Comparison of ENCODE assay signal across 22 mouse cellular contexts in the genomic region with DNA sequence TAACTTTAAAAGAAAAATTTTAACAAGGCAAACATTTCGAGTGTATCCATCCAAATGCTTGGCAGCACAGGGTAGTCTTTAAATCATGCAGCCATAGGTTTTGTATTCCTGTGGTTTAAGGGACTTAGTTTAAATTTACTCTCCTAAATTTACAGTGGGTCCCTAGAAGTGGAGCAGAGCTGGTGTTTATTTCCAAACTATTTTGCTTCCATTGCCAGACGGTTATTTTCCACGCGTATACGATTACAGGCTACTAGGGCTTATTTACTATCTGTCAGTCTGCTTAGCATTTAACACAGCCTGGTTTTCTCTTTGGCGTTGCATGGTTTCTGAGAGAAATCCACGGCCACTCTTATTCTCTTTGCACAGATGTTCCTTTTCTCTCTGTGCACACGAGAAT. TPM values are rescaled to one million over a fixed set of nuclear protein-coding genes. Genes with fewer than 3 reads are reported as not detected.
A peak's percentile ranks its signal among the peaks of the same experiment; 100 is the strongest.
DNase-seq lines count a peak whose midpoint lies in the region; ATAC-seq and TF ChIP-seq lines count a peak whose summit lies in the region.
"Had no signal": no experiment of that assay in that cellular context is flagged by ENCODE, and none has a peak within 500 bp of the region (broad histone marks: within the 10 kb centered on the region; RNA-seq: fewer than 3 reads in every experiment).

No protein-coding gene starts in this region.

- no peaks in the 10 kb centered on the region for H3K36me3 ChIP-seq in embryonic facial prominence, embryonic 13.5 days
- H3K36me3 ChIP-seq in embryonic facial prominence, embryonic 10.5 days (replicated peaks): no peaks in the 10 kb centered on the region
- no peaks in the 10 kb centered on the region for H3K36me3 ChIP-seq in intestine, embryonic 16.5 days (ENCODE audit: control insufficient read depth, insufficient read depth, low read length)
- no peaks in the 10 kb centered on the region for H3K36me3 ChIP-seq in intestine, postnatal 0 days (ENCODE audit: control insufficient read depth, insufficient read depth)
- H3K36me3 ChIP-seq in stomach, embryonic 14.5 days (ENCODE audit: control insufficient read depth, insufficient read depth, low read length): no peaks in the 10 kb centered on the region
- no peaks in the 10 kb centered on the region for H3K36me3 ChIP-seq in stomach, postnatal 0 days (ENCODE audit: control insufficient read depth, insufficient read depth, low read length)
- no peaks in the 10 kb centered on the region for H3K36me3 ChIP-seq in forebrain, embryonic 13.5 days (ENCODE audit: poor library complexity, severe bottlenecking)
- H3K36me3 ChIP-seq: embryonic facial prominence, embryonic 12.5 days; forebrain, embryonic 12.5 days; hindbrain, embryonic 12.5 days; hindbrain, embryonic 15.5 days had no signal

- no peak for ATAC-seq in embryonic facial prominence, embryonic 13.5 days (ENCODE audit: insufficient number of reproducible peaks, insufficient read depth, low FRiP score, low TSS enrichment, low read depth)
- no peak for ATAC-seq in intestine, embryonic 16.5 days
- no peak for ATAC-seq in intestine, postnatal 0 days
- no peak for ATAC-seq in stomach, embryonic 14.5 days (ENCODE audit: insufficient number of reproducible peaks, insufficient read depth, low FRiP score, low read depth)
- ATAC-seq in stomach, postnatal 0 days (ENCODE audit: low FRiP score, low TSS enrichment): no peak
- no peak for ATAC-seq in forebrain, embryonic 13.5 days
- ATAC-seq in monocyte, adult 5-6 weeks (replicated peaks; ENCODE audit: insufficient number of reproducible peaks, low FRiP score, low TSS enrichment, poor library complexity, severe bottlenecking): no peak
- ATAC-seq: activated CD4-positive, CD25-positive, alpha-beta regulatory T cell, adult 4 months; forebrain, embryonic 16.5 days had no signal

- no peak for TF ChIP-seq CTCF in intestine, postnatal 0 days (IDR thresholded peaks at IDR 0.05; ENCODE audit: low read depth)
- TF ChIP-seq CTCF in stomach, postnatal 0 days (IDR thresholded peaks at IDR 0.05; ENCODE audit: low read depth): no peak

- H3K4me3 ChIP-seq in embryonic facial prominence, embryonic 13.5 days: no peak overlapping the region
- H3K4me3 ChIP-seq in embryonic facial prominence, embryonic 10.5 days: no peak overlapping the region
- no peak overlapping the region for H3K4me3 ChIP-seq in intestine, embryonic 16.5 days (ENCODE audit: low read length)
- no peak overlapping the region for H3K4me3 ChIP-seq in intestine, postnatal 0 days (ENCODE audit: low read depth, low read length)
- no peak overlapping the region for H3K4me3 ChIP-seq in stomach, embryonic 14.5 days (ENCODE audit: low read depth, low read length)
- H3K4me3 ChIP-seq in stomach, postnatal 0 days (ENCODE audit: low read depth, low read length): no peak overlapping the region
- H3K4me3 ChIP-seq in forebrain, embryonic 13.5 days: no peak overlapping the region
- H3K4me3 ChIP-seq: embryonic facial prominence, embryonic 12.5 days; erythroblast, embryonic 14.5 days; forebrain, embryonic 12.5 days; hindbrain, embryonic 12.5 days; hindbrain, embryonic 15.5 days had no signal

- no peaks in the 10 kb centered on the region for H3K27me3 ChIP-seq in embryonic facial prominence, embryonic 13.5 days
- H3K27me3 ChIP-seq in embryonic facial prominence, embryonic 10.5 days (replicated peaks; ENCODE audit: low read depth, poor library complexity, severe bottlenecking): no peaks in the 10 kb centered on the region
- H3K27me3 ChIP-seq in intestine, embryonic 16.5 days (replicated peaks; ENCODE audit: control insufficient read depth, insufficient read depth, low read length): no peaks in the 10 kb centered on the region
- no peaks in the 10 kb centered on the region for H3K27me3 ChIP-seq in intestine, postnatal 0 days (replicated peaks; ENCODE audit: control insufficient read depth, insufficient read depth, low read length)
- H3K27me3 ChIP-seq in stomach, embryonic 14.5 days (ENCODE audit: control insufficient read depth, insufficient read depth, low read length): no peaks in the 10 kb centered on the region
- no peaks in the 10 kb centered on the region for H3K27me3 ChIP-seq in stomach, postnatal 0 days (ENCODE audit: control insufficient read depth, insufficient read depth, low read length)
- no peaks in the 10 kb centered on the region for H3K27me3 ChIP-seq in forebrain, embryonic 13.5 days
- H3K27me3 ChIP-seq: embryonic facial prominence, embryonic 12.5 days; forebrain, embryonic 12.5 days; hindbrain, embryonic 12.5 days; hindbrain, embryonic 15.5 days had no signal

- DNase-seq in embryonic facial prominence, embryonic 10.5 days (ENCODE audit: low spot score): no peak
- DNase-seq in stomach, postnatal 0 days (ENCODE audit: low spot score): no peak
- DNase-seq: adrenal gland, adult 8-10 months; adrenal gland, postnatal 25 days; cerebellum, adult 18-20 months; cerebellum, adult 9-10 months; cerebellum, postnatal 14 days; heart, adult 11 months had no signal

- H3K9me3 ChIP-seq in embryonic facial prominence, embryonic 13.5 days: no peaks in the 10 kb centered on the region
- H3K9me3 ChIP-seq in embryonic facial prominence, embryonic 10.5 days: no peaks in the 10 kb centered on the region; the same call in 1 of the 2 replicates
- no peaks in the 10 kb centered on the region for H3K9me3 ChIP-seq in intestine, embryonic 16.5 days (ENCODE audit: control insufficient read depth, low read length)
- H3K9me3 ChIP-seq in intestine, postnatal 0 days (ENCODE audit: control insufficient read depth): no peaks in the 10 kb centered on the region
- H3K9me3 ChIP-seq in stomach, embryonic 14.5 days (ENCODE audit: control insufficient read depth, low read depth, low read length): no peaks in the 10 kb centered on the region
- no peaks in the 10 kb centered on the region for H3K9me3 ChIP-seq in stomach, postnatal 0 days (ENCODE audit: control insufficient read depth, low read length)
- H3K9me3 ChIP-seq in forebrain, embryonic 13.5 days (replicated peaks): no peaks in the 10 kb centered on the region
- H3K9me3 ChIP-seq: embryonic facial prominence, embryonic 12.5 days; forebrain, embryonic 12.5 days; hindbrain, embryonic 12.5 days; hindbrain, embryonic 15.5 days had no signal

- no peak overlapping the region for H3K4me2 ChIP-seq in embryonic facial prominence, embryonic 13.5 days
- H3K4me2 ChIP-seq in intestine, embryonic 16.5 days (ENCODE audit: low read depth, low read length): no peak overlapping the region
- H3K4me2 ChIP-seq in intestine, postnatal 0 days (replicated peaks; ENCODE audit: low read depth): no peak overlapping the region
- H3K4me2 ChIP-seq in stomach, embryonic 14.5 days (replicated peaks; ENCODE audit: low read depth, low read length): no peak overlapping the region
- H3K4me2 ChIP-seq in stomach, postnatal 0 days (replicated peaks; ENCODE audit: low read depth): no peak overlapping the region
- no peak overlapping the region for H3K4me2 ChIP-seq in forebrain, embryonic 13.5 days
- H3K4me2 ChIP-seq: embryonic facial prominence, embryonic 12.5 days; forebrain, embryonic 12.5 days; heart, embryonic 11.5 days; hindbrain, embryonic 12.5 days; hindbrain, embryonic 15.5 days had no signal

- H3K4me1 ChIP-seq in embryonic facial prominence, embryonic 13.5 days: peaks cover 55% of the 10 kb centered on the region
- H3K4me1 ChIP-seq in embryonic facial prominence, embryonic 10.5 days: peaks cover 27% of the 10 kb centered on the region
- H3K4me1 ChIP-seq in intestine, embryonic 16.5 days (ENCODE audit: control insufficient read depth, insufficient read depth, low read length): peaks cover 10% of the 10 kb centered on the region
- no peaks in the 10 kb centered on the region for H3K4me1 ChIP-seq in intestine, postnatal 0 days (replicated peaks; ENCODE audit: control insufficient read depth, insufficient read depth, low read length)
- H3K4me1 ChIP-seq in stomach, embryonic 14.5 days (ENCODE audit: control insufficient read depth, insufficient read depth, low read length): peaks cover 33% of the 10 kb centered on the region
- peaks cover 12% of the 10 kb centered on the region for H3K4me1 ChIP-seq in stomach, postnatal 0 days (replicated peaks; ENCODE audit: control insufficient read depth, insufficient read depth)
- peaks cover 5% of the 10 kb centered on the region; the same call in 1 of the 2 replicates for H3K4me1 ChIP-seq in forebrain, embryonic 13.5 days
- H3K4me1 ChIP-seq: forebrain, embryonic 12.5 days; hindbrain, embryonic 12.5 days had no signal

- no peak for TF ChIP-seq EP300 in stomach, postnatal 0 days (optimal IDR thresholded peaks at IDR 0.05)

- 40% methylated on average over 8 of the region's 8 CpGs for WGBS in embryonic facial prominence, embryonic 13.5 days
- WGBS in embryonic facial prominence, embryonic 10.5 days: 87% methylated on average over 8 of the region's 8 CpGs
- WGBS in intestine, embryonic 16.5 days: 54% methylated on average over 8 of the region's 8 CpGs
- 54% methylated on average over 8 of the region's 8 CpGs for WGBS in intestine, postnatal 0 days
- WGBS in stomach, embryonic 14.5 days: 53% methylated on average over 8 of the region's 8 CpGs
- 47% methylated on average over 8 of the region's 8 CpGs for WGBS in stomach, postnatal 0 days
- 86% methylated on average over 8 of the region's 8 CpGs for WGBS in forebrain, embryonic 13.5 days

- H3K27ac ChIP-seq in embryonic facial prominence, embryonic 13.5 days: peak overlapping the region; percentile 68
- no peak overlapping the region for H3K27ac ChIP-seq in embryonic facial prominence, embryonic 10.5 days (replicated peaks)
- H3K27ac ChIP-seq in intestine, embryonic 16.5 days (ENCODE audit: low read length): 0 out of 2 replicates have a peak overlapping the region, but pooled peaks have one; percentile 5
- no peak overlapping the region for H3K27ac ChIP-seq in intestine, postnatal 0 days (ENCODE audit: low read depth, low read length)
- H3K27ac ChIP-seq in stomach, embryonic 14.5 days (ENCODE audit: low read length): peak overlapping the region; percentile 28; the same call in 1 of the 2 replicates
- no peak overlapping the region for H3K27ac ChIP-seq in stomach, postnatal 0 days (replicated peaks)
- no peak overlapping the region for H3K27ac ChIP-seq in forebrain, embryonic 13.5 days
- H3K27ac ChIP-seq: embryonic facial prominence, embryonic 12.5 days; forebrain, embryonic 12.5 days; hindbrain, embryonic 12.5 days; hindbrain, embryonic 15.5 days had no signal

- H3K9ac ChIP-seq in embryonic facial prominence, embryonic 13.5 days: no peak overlapping the region
- no peak overlapping the region for H3K9ac ChIP-seq in intestine, embryonic 16.5 days (ENCODE audit: low read depth, low read length)
- H3K9ac ChIP-seq in intestine, postnatal 0 days (ENCODE audit: low read depth, low read length): no peak overlapping the region
- H3K9ac ChIP-seq in stomach, embryonic 14.5 days (replicated peaks; ENCODE audit: low read depth, low read length): no peak overlapping the region
- H3K9ac ChIP-seq in stomach, postnatal 0 days (ENCODE audit: low read length): no peak overlapping the region
- no peak overlapping the region for H3K9ac ChIP-seq in forebrain, embryonic 13.5 days
- H3K9ac ChIP-seq: embryonic facial prominence, embryonic 12.5 days; forebrain, embryonic 12.5 days; hindbrain, embryonic 12.5 days; hindbrain, embryonic 15.5 days had no signal

RNA-seq across cellular contexts. Expression of a gene that starts 42.9 kb away (rescaled TPM):
- polyA plus RNA-seq in embryonic facial prominence, embryonic 13.5 days (2015; fragmentation: Nextera tagmentation; extraction: Ambion mirVana): 74.7 and 87.7 TPM in 2 replicates
- polyA plus RNA-seq in embryonic facial prominence, embryonic 10.5 days (2016; fragmentation: Nextera tagmentation; extraction: Ambion mirVana): 32.6 and 33.2 TPM in 2 replicates
- 58.6 and 59.8 TPM in 2 replicates for polyA plus RNA-seq in intestine, embryonic 16.5 days (2015; fragmentation: Nextera tagmentation; extraction: Ambion mirVana)
- 34.6 and 36.8 TPM in 2 replicates for polyA plus RNA-seq in intestine, postnatal 0 days (2015; fragmentation: Nextera tagmentation; extraction: Ambion mirVana)
- 37.9 and 45.1 TPM in 2 replicates for polyA plus RNA-seq in stomach, embryonic 14.5 days (2014; fragmentation: Nextera tagmentation; extraction: Ambion mirVana)
- 35.1 and 38.1 TPM in 2 replicates for polyA plus RNA-seq in stomach, postnatal 0 days (2015; fragmentation: Nextera tagmentation; extraction: Ambion mirVana)
- polyA plus RNA-seq in forebrain, embryonic 13.5 days (2015; fragmentation: Nextera tagmentation; extraction: Ambion mirVana): 9.3 and 10.7 TPM in 2 replicates
- 51.5 to 79.9 TPM (median 76.7 TPM) in 3 replicates for total RNA-seq in monocyte, adult 5-6 weeks (2017)

Comparison
In these comparisons a context has a peak if more than half of its experiments do, and no peak if none do; other contexts are left out.
1. H3K27ac ChIP-seq: peak in embryonic facial prominence, embryonic 13.5 days (single experiment), intestine, embryonic 16.5 days (single experiment) and stomach, embryonic 14.5 days (single experiment); none in embryonic facial prominence, embryonic 10.5 days (single experiment), intestine, postnatal 0 days (single experiment), stomach, postnatal 0 days (single experiment) and forebrain, embryonic 13.5 days (single experiment).